Mouse (Mus musculus): ENCODE data around the gene Rasal1.

GRCm38 (mm10) chr5:120702421-120702820 lies 53.8 kb downstream of the Rasal1 start:
- no peak for TF ChIP-seq POLR2A (IDR thresholded peaks at IDR 0.05; ENCODE audit: control insufficient read depth, extremely low read depth, insufficient read depth, low read length, poor library complexity)
- no peak for TF ChIP-seq CTCF (IDR thresholded peaks at IDR 0.05; ENCODE audit: borderline replicate concordance, control insufficient read depth, extremely low read depth, insufficient read depth, low read length, poor library complexity)
